8 mouse cellular contexts compared by ENCODE assay signal in genomic region chr9:95406571-95407561, GRCm38 (mm10). TPM values are rescaled to one million over a fixed set of nuclear protein-coding genes. Genes with fewer than 3 reads are reported as not detected.
A peak's percentile ranks its signal among the peaks of the same experiment; 100 is the strongest.
DNase-seq lines count a peak whose midpoint lies in the region; ATAC-seq lines count a peak whose summit lies in the region.

Chst2 (minus strand) TSS chr9:95406722.

- WGBS in intestine, embryonic 16.5 days, result under 1% methylated on average over 101 of the region's 102 CpGs

- peak; percentile 29 for ATAC-seq in granulocyte monocyte progenitor cell, adult 5-6 weeks (replicated peaks; ENCODE audit: poor library complexity, severe bottlenecking)
- peak; percentile 91 for ATAC-seq in intestine, embryonic 16.5 days
- no peak for ATAC-seq in erythroid progenitor cell, adult 5-6 weeks (replicated peaks; ENCODE audit: low FRiP score, poor library complexity, severe bottlenecking)

- H3K27ac ChIP-seq in intestine, embryonic 16.5 days (ENCODE audit: low read length), result peak within 1 kb of the TSS; percentile 87

- H3K4me2 ChIP-seq in intestine, embryonic 16.5 days (ENCODE audit: low read depth, low read length), result peak within 1 kb of the TSS; percentile 98

- peak within 1 kb of the TSS; percentile 74 for H3K9ac ChIP-seq in intestine, embryonic 16.5 days (ENCODE audit: low read depth, low read length)

- peak; percentile 97 for DNase-seq in adrenal gland, adult 2 months
- DNase-seq in embryo, embryonic 11.5 days (ENCODE audit: low read depth, low spot score), result peak; percentile 69
- DNase-seq in left cerebral cortex, postnatal 25 days (ENCODE audit: low spot score in 2 of 2), result peak; percentile 91 to 94
- peak; percentile 88 for DNase-seq in mesoderm, embryonic 11.5 days (ENCODE audit: low read depth, low spot score)
- peak; percentile 48 for DNase-seq in skeletal muscle tissue, adult 2 months (ENCODE audit: low read depth, low spot score)

- H3K4me3 ChIP-seq in intestine, embryonic 16.5 days (ENCODE audit: low read length), result peak within 1 kb of the TSS; percentile 68

- intact Hi-C loops in left cerebral cortex, postnatal 25 days (cut with DNase I), result loop anchor here (2.0 to 10.0 kb wide), 4 partner anchors 84 to 562 kb away; no protein-coding TSS in a partner anchor

- H3K9me3 ChIP-seq in intestine, embryonic 16.5 days (ENCODE audit: control insufficient read depth, low read length), result no peaks in the 10 kb centered on the region

- peaks cover 24% of the 10 kb centered on the region for H3K27me3 ChIP-seq in intestine, embryonic 16.5 days (replicated peaks; ENCODE audit: control insufficient read depth, insufficient read depth, low read length)

- H3K4me1 ChIP-seq in intestine, embryonic 16.5 days (ENCODE audit: control insufficient read depth, insufficient read depth, low read length), result peaks cover 8% of the 10 kb centered on the region

- no peaks in the 10 kb centered on the region for H3K36me3 ChIP-seq in intestine, embryonic 16.5 days (ENCODE audit: control insufficient read depth, insufficient read depth, low read length)

RNA-seq across cellular contexts. Expression of gene Chst2, which starts in this region (rescaled TPM):
- 10 to 100 TPM; 20.9 to 32.5 TPM for total RNA-seq in adrenal gland, adult 2 months (2021)
- polyA plus RNA-seq in adrenal gland, adult 2 months (2012; rRNA removed), result 19.7 and 20.9 TPM in 2 replicates
- not detected in 2 replicates for total RNA-seq in granulocyte monocyte progenitor cell, adult 5-6 weeks (2014; fragmentation: Nextera tagmentation)
- total RNA-seq in granulocyte monocyte progenitor cell, adult 5-6 weeks (2017), result not detected in 2 replicates
- polyA plus RNA-seq in intestine, embryonic 16.5 days (2015; fragmentation: Nextera tagmentation; extraction: Ambion mirVana), result 3.7 and 4.1 TPM in 2 replicates
- total RNA-seq in left cerebral cortex, postnatal 25 days (2021), result 10 to 100 TPM; 74.8 to 79.6 TPM
- total RNA-seq in erythroid progenitor cell, adult 5-6 weeks (2015; ENCODE audit: low replicate concordance), result not detected in 2 replicates
- total RNA-seq in erythroid progenitor cell, adult 5-6 weeks (2017; ENCODE audit: low replicate concordance), result not detected in 2 replicates

Comparison
In these comparisons a context has a peak if more than half of its experiments do, and no peak if none do; other contexts are left out.
1. RNA of gene Chst2 (total RNA-seq): 74.8 to 79.6 TPM in left cerebral cortex, postnatal 25 days and 20.9 to 32.5 TPM in adrenal gland, adult 2 months; not detected in granulocyte monocyte progenitor cell, adult 5-6 weeks and not detected in erythroid progenitor cell, adult 5-6 weeks; every median in the first group is over 10 times any median in the second.
2. Peak in ATAC-seq in granulocyte monocyte progenitor cell, adult 5-6 weeks; RNA of the gene not detected or under 1 TPM.
3. Peak in every context shown above with its lines, with median percentiles within 50 percentile points of each other: DNase-seq.